Mouse (Mus musculus): ENCODE results near the gene Flywch1. TPM values are rescaled to one million over a fixed set of nuclear protein-coding genes. Genes with fewer than 3 reads are reported as not detected.

Flywch1 gene
- total RNA-seq, 2 experiments from 2014 or later, result 459 to 507 TPM

GRCm38 (mm10) chr17:23721886-23722285 is 49.5 kb downstream of the Flywch1 start:
- DNase-seq (ENCODE audit: low spot score in 2 of 2), result no peak

GRCm38 (mm10) chr17:23719455-23719854 is 51.9 kb downstream of the Flywch1 start:
- no peak for DNase-seq (ENCODE audit: low spot score in 2 of 2)

- no peak for DNase-seq (ENCODE audit: low spot score in 2 of 2)
Observed at GRCm38 (mm10) chr17:23717003-23717402, 54.4 kb downstream of the Flywch1 start.

GRCm38 (mm10) chr17:23706212-23706611 is 65.2 kb downstream of the Flywch1 start:
- DNase-seq (ENCODE audit: low spot score in 2 of 2), result peak; percentile 73 to 80

- DNase-seq (ENCODE audit: low spot score in 2 of 2), result no peak
Observed at GRCm38 (mm10) chr17:23705525-23706104, 65.8 kb downstream of the Flywch1 start.

GRCm38 (mm10) chr17:23704741-23705140 is 66.7 kb downstream of the Flywch1 start:
- peak; percentile 22 to 33 for DNase-seq (ENCODE audit: low spot score in 2 of 2)

- DNase-seq (ENCODE audit: low spot score in 2 of 2), result no peak
Observed at GRCm38 (mm10) chr17:23703301-23703700, 68.1 kb downstream of the Flywch1 start.

Other genes starting within 250 kb of the Flywch1 start
- 1 to 10 TPM; 6.8 to 7.1 TPM for gene Zfp213, start 207.4 kb downstream of the Flywch1 start, total RNA-seq (2021)
- gene Zfp13, start 172.1 kb downstream of the Flywch1 start, total RNA-seq (2021), result 10 to 100 TPM; 27.5 to 29.7 TPM
- gene Zscan10, start 170.7 kb downstream of the Flywch1 start, total RNA-seq (2021), result not detected
- gene Mmp25, start 126.3 kb downstream of the Flywch1 start, total RNA-seq (2021), result under 1 TPM; 0.14 TPM
- not detected for gene Bicdl2, start 111.1 kb downstream of the Flywch1 start, total RNA-seq (2021)
- gene Hcfc1r1, start 98.0 kb downstream of the Flywch1 start, total RNA-seq (2021), result 100 to 1,000 TPM; 126 to 130 TPM
- gene Thoc6, start 97.7 kb downstream of the Flywch1 start, total RNA-seq (2021), result 1 to 10 TPM; 5.3 to 6.8 TPM
- 10 to 100 TPM; 10.2 to 12.7 TPM for gene Tnfrsf12a, start 94.1 kb downstream of the Flywch1 start, total RNA-seq (2021)
- not detected for gene Cldn6, start 92.4 kb downstream of the Flywch1 start, total RNA-seq (2021)
- gene Cldn9, start 87.6 kb downstream of the Flywch1 start, total RNA-seq (2021), result under 1 TPM; 0.23 to 0.26 TPM
- under 1 TPM; 0.16 to 0.19 TPM for gene 1520401A03Rik, start 48.8 kb downstream of the Flywch1 start, total RNA-seq (2021)
- 1 to 10 TPM; 5.3 to 5.4 TPM for gene Pkmyt1, start 45.3 kb downstream of the Flywch1 start, total RNA-seq (2021)
- 10 to 100 TPM; 54.6 to 63.9 TPM for gene Paqr4, start 30.7 kb downstream of the Flywch1 start, total RNA-seq (2021)
- gene Kremen2, start 25.8 kb downstream of the Flywch1 start, total RNA-seq (2021), result under 1 TPM; 0.60 to 0.82 TPM
- 10 to 100 TPM; 11.7 to 14.2 TPM for gene Flywch2, start 14.5 kb upstream of the Flywch1 start, total RNA-seq (2021)
- gene Srrm2, start 18.9 kb upstream of the Flywch1 start, total RNA-seq (2021), result 100 to 1,000 TPM; 548 to 585 TPM
- 100 to 1,000 TPM; 359 to 364 TPM for gene Elob, start 57.5 kb upstream of the Flywch1 start, total RNA-seq (2021)
- gene Prss33, start 64.5 kb upstream of the Flywch1 start, total RNA-seq (2021), result not detected
- gene Prss32, start 72.3 kb upstream of the Flywch1 start, total RNA-seq (2021), result not detected
- gene Prss41, start 72.6 kb upstream of the Flywch1 start, total RNA-seq (2021), result 1 to 10 TPM; 1.6 to 2.1 TPM
- gene Prss21, start 96.5 kb upstream of the Flywch1 start, total RNA-seq (2021), result not detected
- not detected for gene Dcpp1, start 109.3 kb upstream of the Flywch1 start, total RNA-seq (2021)
- not detected for gene Dcpp2, start 109.3 kb upstream of the Flywch1 start, total RNA-seq (2021)
- gene Dcpp3, start 145.9 kb upstream of the Flywch1 start, total RNA-seq (2021), result not detected
- gene Sbp, start 170.1 kb upstream of the Flywch1 start, total RNA-seq (2021), result not detected
- not detected for gene Sbpl, start 183.7 kb upstream of the Flywch1 start, total RNA-seq (2021)
- under 1 TPM in 1 of 2 experiments, not detected in 1; 0.45 TPM for gene Prss30, start 209.0 kb upstream of the Flywch1 start, total RNA-seq (2021)
- 1 to 10 TPM; 1.5 to 2.0 TPM for gene Prss22, start 226.5 kb upstream of the Flywch1 start, total RNA-seq (2021)